Mouse (Mus musculus): ENCODE measurements around the gene Erich4.
"Not testable (repeated sequence)": the region's sequence is repeated elsewhere in the genome, so short reads cannot be mapped to it uniquely, and the experiment has no call there.

The Erich4 gene

GRCm38 (mm10) chr7:25576793-25577437, 38.8 kb downstream of the Erich4 start:
- DNase-seq = peak; percentile 83

DNA sequence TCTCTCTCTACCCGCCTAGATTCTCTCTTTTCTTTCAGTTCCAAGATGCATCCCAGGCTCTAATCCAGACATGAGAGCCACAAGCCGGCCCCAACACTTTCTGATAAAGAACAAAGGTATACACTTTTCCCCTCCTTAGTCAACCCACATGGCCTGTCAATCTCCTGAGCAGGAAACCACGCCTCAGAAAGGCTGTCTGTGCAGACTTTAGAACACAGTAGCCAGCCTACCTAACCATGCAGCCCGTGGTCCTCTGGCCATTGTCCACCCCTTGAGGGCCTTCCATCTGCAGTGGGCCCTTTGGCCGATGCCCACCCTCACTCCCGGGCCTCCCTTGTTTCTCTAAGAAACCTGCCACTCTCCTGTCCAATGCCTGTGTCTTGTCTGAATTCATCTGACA, 39.4 kb downstream of the Erich4 start:
- DNase-seq = not testable (repeated sequence)

GRCm38 (mm10) chr7:25575870-25576269, 39.8 kb downstream of the Erich4 start:
- peak; percentile 15 for DNase-seq

GRCm38 (mm10) chr7:25575105-25575504, 40.6 kb downstream of the Erich4 start:
- DNase-seq = peak; percentile 55

- DNase-seq = not testable (repeated sequence)
Measured at GRCm38 (mm10) chr7:25573806-25574205, 41.9 kb downstream of the Erich4 start.

- peak; percentile 86 for DNase-seq
Measured at GRCm38 (mm10) chr7:25568721-25569120, 47.0 kb downstream of the Erich4 start.

Measured in heart, adult 11 months (tissue).